Mouse (Mus musculus) forebrain, postnatal 0 days (tissue): ENCODE results near the gene Xylt1. TPM values are rescaled to one million over a fixed set of nuclear protein-coding genes. Genes with fewer than 3 reads are reported as not detected.

Experiments
- ATAC-seq: fragments of 200-750 bp; cut with Nextera tagmentation; 2 replicates; pipeline ENCODE4 v1.8.0; 2017; ENCODE audit warnings: mild to moderate bottlenecking, moderate library complexity
- DNase-seq: peaks from one replicate; pipeline ENCODE4 v3.0.0-alpha.2; 2015
- H3K27ac ChIP-seq: fragments of 300-500 bp; sonication (generic); 2 replicates; pipeline ENCODE4 v1.5.1; 2014; ENCODE audit warnings: low read depth, mild to moderate bottlenecking, antibody characterized with exemption, low read length, moderate library complexity, mixed read lengths
- H3K27me3 ChIP-seq: fragments of 300-500 bp; sonication (generic); 2 replicates; pipeline ENCODE4 v1.6.1; 2014; ENCODE audit warnings: mild to moderate bottlenecking, low read length, mixed read lengths; ENCODE audit not compliant: insufficient read depth
- H3K36me3 ChIP-seq: fragments of 300-500 bp; sonication (generic); 2 replicates; pipeline ENCODE4 v1.6.1; 2014; ENCODE audit warnings: mild to moderate bottlenecking, moderate library complexity; ENCODE audit not compliant: insufficient read depth
- H3K4me1 ChIP-seq: fragments of 300-500 bp; sonication (generic); 2 replicates; pipeline ENCODE4 v1.6.1; 2014; ENCODE audit warnings: antibody characterized with exemption; ENCODE audit not compliant: insufficient read depth
- H3K4me2 ChIP-seq: fragments of 300-500 bp; sonication (generic); 2 replicates; pipeline ENCODE4 v1.6.1; 2014; ENCODE audit warnings: low read depth, mild to moderate bottlenecking, moderate library complexity
- H3K4me3 ChIP-seq: fragments of 300-500 bp; sonication (generic); 2 replicates; pipeline ENCODE4 v1.5.1; 2014; ENCODE audit warnings: low read depth, low read length, mixed read lengths
- H3K9ac ChIP-seq: fragments of 300-500 bp; sonication (generic); 2 replicates; pipeline ENCODE4 v1.6.1; 2014; ENCODE audit warnings: mild to moderate bottlenecking
- H3K9me3 ChIP-seq: fragments of 300-500 bp; sonication (generic); 2 replicates; pipeline ENCODE4 v1.6.1; 2016; ENCODE audit warnings: low read length
- CTCF ChIP-seq: sonication (generic); IDR thresholded peaks from 2 replicates; pipeline ENCODE4 v1.5.1; 2016; ENCODE audit warnings: antibody characterized with exemption, control low read depth, low read depth
- WGBS: fragments of 180-500 bp; shearing (Covaris S2); extraction: QIAGEN DNeasy Blood & Tissue Kit; methylation state at CpG from one replicate; pipeline ENCODE4 v1.1.7; 2014; 5-methylcytosine and 5-hydroxymethylcytosine counted together
- polyA plus RNA-seq: library from polyadenylated mRNA; unstranded; fragments of >200 nt; fragmentation: Nextera tagmentation; extraction: Ambion mirVana; gene quantifications from 2 replicates; pipeline ENCODE4 v1.2.1, GENCODE M21; 2015
- total RNA-seq: library from RNA; depleted of rRNA; stranded (reverse); fragments of >200 nt; gene quantifications from 2 replicates; pipeline ENCODE4 v1.2.3, GENCODE M21; 2014

Xylt1 gene
- total and polyA plus RNA-seq, 2 experiments from 2014 or later: 2.6 to 14.0 TPM

- Histone ChIP-seq H3K36me3 (peaks cover 10% of the 10 kb centered on the region; the same call in 1 of the 2 replicates), H3K9me3 (no peaks in the 10 kb centered on the region), H3K4me1 (peaks cover 8% of the 10 kb centered on the region; the same call in 1 of the 2 replicates), H3K27me3 (no peaks in the 10 kb centered on the region), H3K27ac (no peak overlapping the region), H3K4me3 (no peak overlapping the region), H3K9ac (no peak overlapping the region), H3K4me2 (no peak overlapping the region)
- WGBS: 90% methylated on average over 2 of the region's 2 CpGs
- no peak for TF ChIP-seq CTCF
- ATAC-seq (no peak), DNase-seq (no peak)
Measured at GRCm38 (mm10) chr7:117594191-117594590, 213.4 kb downstream of the Xylt1 start.

GRCm38 (mm10) chr7:117595029-117595695 is 214.4 kb downstream of the Xylt1 start:
- ATAC-seq (peak; percentile 74), DNase-seq (peak; percentile 77)
- H3K9me3 ChIP-seq: no peaks in the 10 kb centered on the region
- peaks cover 8% of the 10 kb centered on the region; the same call in 1 of the 2 replicates for H3K4me1 ChIP-seq
- H3K4me2 ChIP-seq: no peak overlapping the region
- no peak overlapping the region for H3K9ac ChIP-seq
- no peak for TF ChIP-seq CTCF
- WGBS: 47% methylated on average over 12 of the region's 12 CpGs
- peaks cover 10% of the 10 kb centered on the region; the same call in 1 of the 2 replicates for H3K36me3 ChIP-seq
- no peak overlapping the region; the same call in 1 of the 2 replicates for H3K27ac ChIP-seq
- no peaks in the 10 kb centered on the region for H3K27me3 ChIP-seq
- no peak overlapping the region for H3K4me3 ChIP-seq

- no peak overlapping the region for H3K27ac ChIP-seq
Measured at GRCm38 (mm10) chr7:117600443-117600842, 219.7 kb downstream of the Xylt1 start.

GRCm38 (mm10) chr7:117610439-117610838 is 229.7 kb downstream of the Xylt1 start:
- Histone ChIP-seq H3K4me2 (no peak overlapping the region), H3K4me3 (no peak overlapping the region), H3K9ac (no peak overlapping the region), H3K27me3 (no peaks in the 10 kb centered on the region), H3K36me3 (no peaks in the 10 kb centered on the region), H3K4me1 (no peaks in the 10 kb centered on the region; the same call in 1 of the 2 replicates), H3K27ac (no peak overlapping the region), H3K9me3 (no peaks in the 10 kb centered on the region)
- ATAC-seq (no peak), DNase-seq (no peak)
- WGBS: 24% methylated on average over 6 of the region's 6 CpGs
- no peak for TF ChIP-seq CTCF

More at GRCm38 (mm10) chr7:117600443-117600842, 219.7 kb downstream of the Xylt1 start:
- ATAC-seq: no peak; the same call in 1 of the 2 replicates
- H3K4me3 ChIP-seq: no peak overlapping the region
- DNase-seq: no peak
- no peak overlapping the region for H3K4me2 ChIP-seq
- H3K9me3 ChIP-seq: no peaks in the 10 kb centered on the region
- TF ChIP-seq CTCF: no peak
- no peak overlapping the region for H3K9ac ChIP-seq
- no peaks in the 10 kb centered on the region for H3K27me3 ChIP-seq
- 0 out of 2 replicates have a peak, but pooled peaks cover 4% of the 10 kb centered on the region for H3K36me3 ChIP-seq
- 24% methylated on average over 7 of the region's 7 CpGs for WGBS
- H3K4me1 ChIP-seq: peaks cover 9% of the 10 kb centered on the region

- Histone ChIP-seq H3K4me2 (no peak overlapping the region), H3K27me3 (no peaks in the 10 kb centered on the region), H3K9me3 (no peaks in the 10 kb centered on the region), H3K9ac (no peak overlapping the region), H3K4me1 (peaks cover 4% of the 10 kb centered on the region), H3K4me3 (no peak overlapping the region), H3K27ac (no peak overlapping the region), H3K36me3 (no peaks in the 10 kb centered on the region)
- TF ChIP-seq CTCF: no peak
- 68% methylated on average over 11 of the region's 11 CpGs for WGBS
- DNase-seq (no peak), ATAC-seq (no peak)
Measured at GRCm38 (mm10) chr7:117612788-117613473, 232.2 kb downstream of the Xylt1 start.

- ATAC-seq (no peak), DNase-seq (no peak)
- H3K36me3 ChIP-seq: no peaks in the 10 kb centered on the region
- WGBS: 66% methylated on average over 3 of the region's 3 CpGs
- H3K4me1 ChIP-seq: peaks cover 9% of the 10 kb centered on the region
- H3K27me3 ChIP-seq: no peaks in the 10 kb centered on the region
- no peak for TF ChIP-seq CTCF
- H3K4me2 ChIP-seq: no peak overlapping the region
- H3K27ac ChIP-seq: no peak overlapping the region
- H3K4me3 ChIP-seq: no peak overlapping the region
- no peaks in the 10 kb centered on the region for H3K9me3 ChIP-seq
- H3K9ac ChIP-seq: no peak overlapping the region
Measured at GRCm38 (mm10) chr7:117613796-117614195, 233.0 kb downstream of the Xylt1 start.

- Histone ChIP-seq H3K27me3 (no peaks in the 10 kb centered on the region), H3K27ac (no peak overlapping the region), H3K9ac (no peak overlapping the region), H3K4me1 (peaks cover 11% of the 10 kb centered on the region), H3K4me3 (no peak overlapping the region), H3K36me3 (no peaks in the 10 kb centered on the region), H3K4me2 (no peak overlapping the region), H3K9me3 (no peaks in the 10 kb centered on the region)
- no peak for TF ChIP-seq CTCF
- ATAC-seq (0 out of 2 replicates have a peak, but pooled peaks have one; percentile 10), DNase-seq (no peak)
- 52% methylated on average over 2 of the region's 2 CpGs for WGBS
Measured at GRCm38 (mm10) chr7:117614346-117614745, 233.6 kb downstream of the Xylt1 start.
